Mouse (Mus musculus) heart, adult 10 weeks (tissue): ENCODE measurements around the gene Stx19. TPM values are rescaled to one million over a fixed set of nuclear protein-coding genes. Genes with fewer than 3 reads are reported as not detected.

ENCODE experiments used
- polyA plus RNA-seq: library from polyadenylated mRNA; stranded (reverse); fragments of 350-450 nt; fragmentation: Illumina TruSeq; extraction: RNeasy Lipid Tissue Mini Kit (QIAGEN cat#74804); gene quantifications from one replicate; pipeline ENCODE4 v1.2.3, GENCODE M21; 2014; ENCODE audit warnings: low read depth, low replicate concordance

Gene Stx19
- not detected for polyA plus RNA-seq

DNA sequence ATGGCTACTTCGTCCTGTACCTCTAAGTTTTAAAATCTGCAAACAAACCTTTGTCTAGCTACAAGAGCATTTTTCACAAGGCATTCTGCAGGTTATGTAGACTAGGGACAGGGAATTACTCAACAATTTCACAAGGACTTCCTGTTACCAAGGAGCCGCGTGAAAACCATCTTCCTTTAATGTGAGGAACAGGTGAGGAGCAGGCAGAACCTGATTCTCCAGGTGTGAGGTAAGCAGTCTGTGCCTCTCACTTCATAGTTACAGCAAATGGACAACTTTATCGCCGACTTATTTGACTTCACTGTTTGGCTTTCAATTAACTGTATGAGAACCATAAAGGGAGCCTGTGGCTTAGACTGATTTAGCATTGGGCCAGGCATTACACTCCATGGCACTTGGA, at the start of gene Stx19:
TSS of gene Stx19 (plus strand) at position 186 of the 400 bp plus-strand sequence.

GRCm38 (mm10) chr16:62786621-62787331, 27.7 kb upstream of the Stx19 start, which contains the start of gene Nsun3:
Nsun3 (minus strand) TSS chr16:62786818.

GRCm38 (mm10) chr16:62846498-62847312, 32.2 kb downstream of the Stx19 start, which contains the start of gene Arl13b:
Arl13b (minus strand) TSS chr16:62847040.

DNA sequence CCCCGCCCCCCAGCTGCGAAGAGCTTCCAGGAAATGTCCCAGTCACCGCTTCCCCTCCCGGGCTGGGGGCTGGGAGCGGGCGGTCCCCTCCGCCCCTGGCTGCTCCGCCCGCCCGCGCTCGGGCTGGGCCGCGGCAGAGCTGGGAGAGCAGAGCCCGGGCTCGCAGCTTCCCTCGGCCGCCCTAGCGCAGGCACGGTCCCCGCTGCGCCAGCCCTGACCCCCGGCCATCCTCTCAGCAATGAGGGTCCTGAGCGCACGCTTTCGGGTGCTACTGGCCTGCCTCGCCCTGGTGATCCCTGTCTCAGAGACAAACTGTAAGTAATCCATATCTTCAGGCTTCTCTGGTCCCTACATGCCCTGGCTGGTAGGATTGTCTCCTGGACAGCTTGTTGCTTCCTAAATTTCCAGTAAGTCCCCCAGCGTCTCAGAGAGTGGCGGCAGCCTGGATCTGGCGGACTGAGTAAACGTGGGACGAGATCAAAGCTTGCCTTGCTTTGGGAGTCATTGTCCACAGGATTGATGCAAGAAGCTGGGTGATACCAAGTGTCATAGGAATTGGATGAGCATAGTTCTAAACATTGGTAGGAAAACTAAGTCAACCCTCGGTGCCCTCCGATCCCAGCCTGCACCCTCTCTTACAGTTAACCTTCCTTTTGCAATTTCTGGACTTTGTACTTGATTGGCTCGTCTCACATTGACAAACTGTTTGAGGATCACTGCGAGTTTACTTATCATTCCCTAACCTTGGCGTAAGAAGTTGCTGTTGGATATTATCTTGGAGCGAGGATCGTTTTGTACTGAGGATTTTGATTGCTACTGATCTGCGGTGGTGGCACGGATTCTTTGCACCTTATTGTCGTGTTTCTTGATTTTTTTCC, 40.0 kb downstream of the Stx19 start, which contains the start of gene Pros1:
TSS of gene Pros1 (plus strand) at position 117 of the 878 bp plus-strand sequence.

Other genes starting within 250 kb of the Stx19 start
- gene Nsun3, start 27.9 kb upstream of the Stx19 start, polyA plus RNA-seq: 5.2 TPM
- 8.4 TPM for gene Arl13b, start 32.4 kb downstream of the Stx19 start, polyA plus RNA-seq
- 17.2 TPM for gene Pros1, start 39.6 kb downstream of the Stx19 start, polyA plus RNA-seq